ENCODE assay signal across 10 mouse cellular contexts in genomic region chr4:142340057-142340456, GRCm38 (mm10).
DNase-seq lines count a peak whose midpoint lies in the region; ATAC-seq and TF ChIP-seq lines count a peak whose summit lies in the region.
"Had no signal": no experiment of that assay in that cellular context is flagged by ENCODE, and none has a peak within 500 bp of the region (broad histone marks: within the 10 kb centered on the region; RNA-seq: fewer than 3 reads in every experiment).

No protein-coding gene starts in this region.

- ATAC-seq in hindbrain, embryonic 13.5 days (ENCODE audit: low FRiP score) = peak; percentile 39; the same call in 1 of the 2 replicates
- peak; percentile 22; the same call in 1 of the 2 replicates for ATAC-seq in neural tube, embryonic 14.5 days (ENCODE audit: low read depth)

- no peaks in the 10 kb centered on the region for H3K9me3 ChIP-seq in hindbrain, embryonic 13.5 days
- no peaks in the 10 kb centered on the region for H3K9me3 ChIP-seq in neural tube, embryonic 14.5 days (ENCODE audit: control insufficient read depth, low read length)
- H3K9me3 ChIP-seq: limb, embryonic 10.5 days had no signal

- H3K4me1 ChIP-seq in hindbrain, embryonic 13.5 days (replicated peaks) = peaks cover 77% of the 10 kb centered on the region
- H3K4me1 ChIP-seq in neural tube, embryonic 14.5 days (ENCODE audit: control insufficient read depth, insufficient read depth, low read length) = peaks cover 15% of the 10 kb centered on the region; the same call in 1 of the 2 replicates

- no peak overlapping the region for H3K4me2 ChIP-seq in hindbrain, embryonic 13.5 days
- no peak overlapping the region for H3K4me2 ChIP-seq in neural tube, embryonic 14.5 days (ENCODE audit: low read depth, low read length)
- H3K4me2 ChIP-seq: lung, embryonic 14.5 days had no signal

- intact Hi-C loops in left cerebral cortex, adult 2 months (cut with DNase I) = loop anchor here (2.0 kb wide), 1 partner anchor 73 kb away; no protein-coding TSS in a partner anchor

- H3K27me3 ChIP-seq in hindbrain, embryonic 13.5 days = no peaks in the 10 kb centered on the region
- no peaks in the 10 kb centered on the region for H3K27me3 ChIP-seq in neural tube, embryonic 14.5 days (ENCODE audit: control insufficient read depth, insufficient read depth, low read length)

- TF ChIP-seq POLR2A in brain, embryonic 14.5 days (IDR thresholded peaks at IDR 0.05; ENCODE audit: borderline replicate concordance, extremely low read depth, insufficient read depth, insufficient read length, poor library complexity, severe bottlenecking) = no peak

- no peaks in the 10 kb centered on the region for H3K36me3 ChIP-seq in hindbrain, embryonic 13.5 days
- no peaks in the 10 kb centered on the region for H3K36me3 ChIP-seq in neural tube, embryonic 14.5 days (ENCODE audit: control insufficient read depth, insufficient read depth, low read length)
- H3K36me3 ChIP-seq: limb, embryonic 10.5 days had no signal

- DNase-seq in layer of hippocampus, adult 2 months (ENCODE audit: low spot score in 2 of 2) = peak in 1 of 2 experiments; percentile 12
- DNase-seq in layer of hippocampus, postnatal 36 days = no peak
- DNase-seq in brain, embryonic 14.5 days (ENCODE audit: low read depth) = peak; percentile 90
- DNase-seq in left cerebral cortex, adult 2 months (ENCODE audit: extremely low spot score in 1 of 2, low spot score in 2 of 2) = no peak
- no peak for DNase-seq in kidney, postnatal 25 days
- DNase-seq: kidney, postnatal 36 days; lung, embryonic 14.5 days had no signal

- H3K9ac ChIP-seq in hindbrain, embryonic 13.5 days = no peak overlapping the region
- H3K9ac ChIP-seq in neural tube, embryonic 14.5 days (replicated peaks; ENCODE audit: low read depth, low read length) = no peak overlapping the region
- H3K9ac ChIP-seq: lung, embryonic 14.5 days had no signal

- 3% methylated on average over 3 of the region's 3 CpGs for WGBS in hindbrain, embryonic 13.5 days
- WGBS in neural tube, embryonic 14.5 days = 7% methylated on average over 3 of the region's 3 CpGs

- no peak overlapping the region for H3K27ac ChIP-seq in layer of hippocampus, adult 2 months
- peak overlapping the region; percentile 9; the same call in 1 of the 2 replicates for H3K27ac ChIP-seq in hindbrain, embryonic 13.5 days
- peak overlapping the region; percentile 22; the same call in 1 of the 2 replicates for H3K27ac ChIP-seq in neural tube, embryonic 14.5 days (ENCODE audit: low read depth, low read length)
- H3K27ac ChIP-seq in left cerebral cortex, adult 2 months = no peak overlapping the region
- H3K27ac ChIP-seq: limb, embryonic 10.5 days had no signal

- H3K4me3 ChIP-seq in layer of hippocampus, adult 2 months = no peak overlapping the region
- H3K4me3 ChIP-seq in hindbrain, embryonic 13.5 days = no peak overlapping the region
- H3K4me3 ChIP-seq in neural tube, embryonic 14.5 days (ENCODE audit: low read depth, low read length) = no peak overlapping the region
- H3K4me3 ChIP-seq in left cerebral cortex, adult 2 months = no peak overlapping the region
- H3K4me3 ChIP-seq: limb, embryonic 10.5 days had no signal

- peak; percentile 33; the same call in 1 of the 2 replicates for TF ChIP-seq CTCF in layer of hippocampus, adult 2 months (conservative IDR thresholded peaks at IDR 0.05)
- peak; percentile 8; the same call in 1 of the 2 replicates for TF ChIP-seq CTCF in brain, embryonic 14.5 days (IDR thresholded peaks at IDR 0.05; ENCODE audit: borderline replicate concordance, extremely low read depth, insufficient read depth, insufficient read length)
- no peak; the same call in 1 of the 2 replicates for TF ChIP-seq CTCF in left cerebral cortex, adult 2 months (IDR thresholded peaks at IDR 0.05)

Comparison
In these comparisons a context has a peak if more than half of its experiments do, and no peak if none do; other contexts are left out.
1. H3K27ac ChIP-seq: peak in hindbrain, embryonic 13.5 days (single experiment) and neural tube, embryonic 14.5 days (single experiment); none in layer of hippocampus, adult 2 months (single experiment) and left cerebral cortex, adult 2 months (single experiment).